Mouse (Mus musculus) A20 (cell line): Measurements from ENCODE around the gene Tcp11.

Experiments used
- DNase-seq: peaks from one replicate; pipeline ENCODE4 v3.0.0-alpha.2; 2011; ENCODE audit warnings: low read depth, low spot score

The Tcp11 gene

DNA sequence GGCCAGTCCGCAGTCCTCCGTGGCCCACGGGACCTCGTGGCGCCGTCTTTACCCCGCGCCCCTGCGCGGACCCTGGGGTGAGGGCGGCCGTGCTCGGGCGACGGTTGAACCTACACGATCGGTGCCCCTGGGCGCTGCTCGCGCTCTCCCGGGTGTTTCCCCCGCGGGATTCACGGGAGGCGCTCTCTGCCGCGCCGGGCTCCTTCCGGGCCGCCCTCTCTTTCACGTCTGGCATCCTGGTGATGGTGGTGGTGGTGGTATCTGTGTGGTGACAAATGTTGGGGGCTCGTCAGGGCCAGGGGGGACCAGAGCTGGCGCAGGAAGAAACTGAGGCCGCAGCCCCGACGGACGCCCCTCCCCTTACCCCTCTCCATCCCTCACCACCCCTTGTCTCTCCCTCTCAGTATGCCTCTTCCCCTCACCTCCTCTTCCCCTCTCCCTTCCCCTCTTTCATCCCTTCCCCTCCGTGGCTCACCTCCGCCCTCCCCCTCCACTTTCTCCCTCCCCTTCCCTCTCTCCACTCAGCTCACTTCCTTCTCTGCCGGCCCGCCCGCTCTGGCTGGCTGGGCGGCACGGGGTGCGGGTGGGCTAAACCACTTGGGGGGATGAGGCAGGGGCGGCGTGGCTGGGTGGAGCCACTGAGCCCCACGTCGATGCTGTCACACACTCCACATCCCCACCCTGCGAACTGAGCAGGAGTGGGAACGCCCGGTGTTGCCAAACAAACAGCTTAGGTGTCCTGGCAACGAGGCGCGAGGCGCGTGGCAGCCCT, at the start of gene Tcp11:
Gene Tcp11 (minus strand): TSS at position 595 of the 772 bp plus-strand sequence.
- DNase-seq = no peak

DNA sequence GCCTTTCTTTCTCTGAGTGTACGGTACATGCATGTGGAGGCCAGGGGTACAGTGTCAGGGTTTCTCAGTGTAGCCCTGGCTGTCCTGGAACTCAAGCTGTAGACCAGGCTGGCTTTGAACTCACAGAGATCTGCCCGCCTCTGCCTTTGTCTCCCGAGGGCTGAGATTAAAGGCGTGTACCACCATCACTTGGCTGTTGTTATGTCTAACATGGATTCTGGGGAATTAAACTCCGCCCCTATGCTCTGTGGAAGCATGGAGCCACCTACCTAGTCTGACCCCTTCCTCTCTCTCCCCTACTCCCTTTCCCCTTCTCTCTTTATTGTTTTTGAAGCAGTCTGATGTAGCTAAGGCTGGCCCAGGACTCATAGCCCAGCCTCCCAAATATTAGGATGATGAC, 49.4 kb upstream of the Tcp11 start:
- no peak for DNase-seq

DNA sequence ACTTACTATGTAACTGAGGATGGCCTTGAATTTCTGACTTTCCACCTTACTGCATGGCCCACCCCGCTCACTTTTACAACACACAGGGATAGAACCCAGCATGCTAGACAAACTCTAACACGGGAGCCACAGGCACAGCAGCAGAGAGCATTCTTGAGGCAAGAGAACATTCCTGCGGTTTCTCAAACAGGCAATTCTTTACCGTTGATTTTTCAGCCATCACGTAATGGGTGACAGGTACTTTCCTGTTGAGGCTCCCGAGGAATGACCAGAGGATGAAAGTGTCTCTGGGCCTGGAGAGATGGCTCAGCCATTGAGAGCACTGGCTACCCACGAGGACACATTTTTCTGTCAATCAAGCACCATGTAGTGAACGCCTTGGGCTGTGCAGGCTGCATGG, 43.9 kb upstream of the Tcp11 start:
- no peak for DNase-seq

DNA sequence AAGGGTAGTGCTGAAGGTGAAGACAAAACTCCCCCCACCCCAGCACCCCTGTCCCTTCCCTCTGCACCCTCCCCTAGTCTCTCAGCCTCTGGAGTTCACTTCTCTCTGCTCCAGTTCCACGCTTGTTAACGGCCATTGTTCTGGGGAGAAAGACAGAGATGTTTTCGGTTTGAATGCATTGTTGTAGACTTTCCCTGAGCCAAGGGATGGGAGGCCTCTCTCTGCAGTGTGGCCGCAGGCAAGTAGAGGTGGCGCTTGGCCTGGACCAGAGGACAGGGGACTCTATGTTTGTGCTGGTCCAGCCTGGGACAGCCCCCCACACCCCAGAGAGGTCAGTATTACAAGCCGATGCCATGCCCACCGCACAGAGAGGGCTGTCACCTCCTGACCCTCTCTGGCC, 43.2 kb upstream of the Tcp11 start:
- DNase-seq = no peak

DNA sequence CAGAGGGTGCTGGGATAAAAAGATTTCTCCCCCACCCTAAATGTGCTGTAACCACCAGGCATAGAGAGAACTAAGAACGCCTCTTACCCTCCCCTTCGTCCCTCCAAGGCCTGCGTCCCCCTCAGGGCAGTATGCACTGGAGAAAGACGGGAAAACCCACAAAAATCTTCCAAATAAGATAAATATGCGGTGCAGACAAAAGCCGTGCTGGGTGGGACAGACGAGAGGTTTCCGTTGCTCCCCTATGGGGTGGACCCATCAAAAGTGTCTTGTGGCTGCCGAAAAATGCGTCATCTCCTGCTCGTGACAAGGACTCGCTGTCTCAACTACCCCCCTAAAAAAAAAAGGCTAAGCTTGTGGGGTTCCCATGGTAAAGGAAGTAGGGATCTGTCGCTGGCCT, 42.5 kb upstream of the Tcp11 start:
- no peak for DNase-seq

DNA sequence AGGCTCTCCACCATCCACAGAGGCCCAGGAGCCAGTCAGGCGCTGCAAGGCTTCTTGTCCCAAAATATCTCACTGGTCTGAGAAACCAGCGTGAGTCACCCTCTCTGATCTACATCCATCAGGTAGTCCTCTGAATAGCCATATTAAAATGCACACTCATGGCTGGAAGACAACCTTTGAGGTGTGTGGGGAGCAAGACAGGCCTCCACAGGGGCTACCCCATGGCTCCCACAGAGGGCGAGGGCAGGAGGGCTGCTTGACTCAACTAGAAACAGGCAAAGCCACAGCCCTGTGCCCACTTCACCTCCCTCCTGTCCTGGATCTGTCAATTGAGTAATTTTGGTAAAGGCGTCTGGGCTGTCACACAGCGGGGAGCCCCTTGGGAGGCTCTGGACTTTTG, 40.0 kb upstream of the Tcp11 start:
- no peak for DNase-seq

DNA sequence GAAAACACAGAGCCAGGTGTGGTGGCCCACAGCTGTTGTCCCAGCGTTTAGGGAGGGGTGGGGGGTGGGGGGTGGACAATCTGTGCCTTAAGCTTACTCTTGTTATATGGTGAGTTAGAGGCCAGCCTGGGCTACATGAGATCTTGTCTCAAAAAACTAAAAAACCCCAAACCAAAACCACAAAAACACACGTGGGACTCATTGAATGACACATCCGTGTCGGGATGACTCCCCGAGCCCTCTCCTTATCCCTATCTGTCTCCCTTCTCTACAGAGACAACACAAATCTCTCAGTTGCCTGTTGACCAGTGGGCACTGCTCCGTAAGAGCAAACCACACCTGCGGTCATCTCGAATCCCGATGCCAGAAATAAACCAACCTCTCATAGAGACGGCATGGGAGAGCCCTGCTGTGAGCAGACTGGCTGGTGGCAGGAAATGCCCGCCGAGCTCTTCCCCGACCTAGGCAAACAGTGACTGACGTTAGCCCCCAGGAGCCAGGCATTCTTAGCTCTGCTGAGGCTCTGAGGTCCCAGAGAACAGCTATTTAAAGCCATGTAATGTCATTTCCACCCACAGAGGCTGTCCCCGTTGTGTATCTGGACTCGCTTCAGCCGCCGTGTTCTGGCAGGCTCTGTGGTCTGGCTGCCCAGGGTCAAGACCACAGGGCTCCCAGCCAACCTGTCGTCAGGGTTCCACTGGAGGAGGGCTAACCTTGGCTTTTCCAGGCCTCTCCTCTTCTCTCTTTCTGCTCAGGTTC, 37.2 kb upstream of the Tcp11 start:
- no peak for DNase-seq

DNA sequence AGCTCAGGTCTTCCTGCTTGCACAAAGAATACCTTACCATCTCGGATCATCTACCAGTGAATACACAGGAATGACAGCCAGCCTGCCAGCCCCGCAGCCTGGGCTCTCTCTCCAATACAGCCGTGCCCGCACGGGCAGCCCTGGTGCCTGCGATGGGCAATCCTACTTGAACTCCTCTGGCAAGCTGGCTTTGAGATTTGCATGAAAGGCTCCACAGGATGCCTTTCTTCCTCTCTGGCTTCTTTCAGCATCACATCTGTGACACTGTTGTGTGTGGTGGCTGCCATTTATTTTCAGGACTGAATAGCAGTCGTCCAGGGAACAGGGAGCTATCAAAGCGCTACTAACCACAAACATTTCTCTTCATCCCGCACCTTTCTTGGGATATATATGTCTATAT, 35.9 kb upstream of the Tcp11 start:
- DNase-seq = no peak

DNA sequence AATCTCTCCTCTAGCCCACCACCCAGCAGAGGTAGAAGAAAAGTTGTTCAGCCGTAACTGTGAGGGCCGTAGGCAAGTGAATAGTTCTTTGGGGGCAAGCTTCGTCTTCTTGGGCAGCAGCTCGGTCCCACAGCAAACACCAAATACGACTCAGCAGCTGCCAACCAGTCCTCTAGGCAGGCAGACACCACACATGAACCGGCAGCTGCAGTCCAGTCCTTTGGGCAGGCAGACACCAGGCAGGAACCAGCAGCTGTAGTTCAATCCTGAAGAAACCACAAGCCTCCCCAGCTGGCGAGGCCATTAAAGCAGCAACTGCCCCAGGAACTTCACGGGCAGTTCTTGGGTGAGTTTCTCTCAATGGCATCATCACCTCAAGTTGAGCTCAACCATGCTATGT, 31.8 kb upstream of the Tcp11 start:
- no peak for DNase-seq

DNA sequence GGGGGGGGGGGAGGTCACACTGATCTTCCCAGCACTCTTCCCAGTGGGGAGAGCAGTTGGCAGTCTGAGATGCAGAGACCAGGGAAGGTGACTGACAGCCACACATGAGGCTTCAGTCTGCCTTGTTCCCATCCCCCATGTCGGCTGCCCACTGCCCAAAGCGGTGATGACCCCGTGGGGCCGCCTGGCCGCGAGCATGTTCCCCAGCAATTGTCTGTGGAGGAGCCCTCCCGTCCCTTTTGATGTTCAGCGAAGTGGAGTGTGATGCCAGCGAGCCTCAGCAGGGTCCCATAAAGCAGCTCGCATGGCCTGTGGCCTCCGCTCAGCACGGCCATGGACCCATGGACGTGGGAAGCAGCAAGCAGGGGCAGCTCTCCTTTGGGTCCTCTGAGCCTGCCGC, 26.8 kb upstream of the Tcp11 start:
- DNase-seq = no peak

DNA sequence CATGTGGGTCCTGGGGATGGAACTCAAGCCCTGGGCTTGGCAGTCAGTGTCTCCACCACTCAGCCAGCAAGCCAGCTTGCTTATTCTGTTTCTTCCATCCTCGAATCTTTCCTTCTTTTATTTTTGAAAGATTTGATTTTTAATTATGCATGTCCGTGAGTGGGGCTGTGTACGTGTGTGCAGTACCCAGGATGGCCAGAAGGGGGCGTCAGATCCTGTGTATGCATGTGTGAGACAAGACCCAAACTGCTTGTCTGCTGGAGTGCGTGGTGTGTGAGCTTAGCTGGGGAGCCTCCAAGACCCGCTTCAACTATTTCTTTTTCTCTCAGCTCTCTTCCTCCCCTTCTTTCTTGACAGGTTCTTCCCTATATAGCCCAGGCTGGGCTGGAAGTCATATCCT, 25.9 kb upstream of the Tcp11 start:
- peak; percentile 58 for DNase-seq

DNA sequence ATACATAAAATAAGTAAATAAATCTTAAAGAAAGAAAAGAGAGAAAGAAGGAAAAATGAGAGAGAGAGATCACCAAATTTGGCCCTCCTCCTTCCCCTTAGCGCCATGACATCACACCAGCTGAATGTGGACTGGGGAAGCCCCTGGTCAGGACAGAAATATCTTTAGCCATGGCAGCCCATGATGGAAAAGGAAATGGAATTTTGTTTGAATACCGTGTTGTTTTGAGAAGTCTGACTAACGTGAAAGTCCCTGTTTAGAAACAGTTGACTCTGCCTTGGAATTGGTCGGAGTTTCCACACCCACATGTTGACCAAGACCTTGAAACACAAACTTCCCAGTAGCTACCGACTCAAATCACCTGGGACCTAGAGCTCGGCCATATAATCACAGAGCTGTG, 24.0 kb upstream of the Tcp11 start:
- no peak for DNase-seq

DNA sequence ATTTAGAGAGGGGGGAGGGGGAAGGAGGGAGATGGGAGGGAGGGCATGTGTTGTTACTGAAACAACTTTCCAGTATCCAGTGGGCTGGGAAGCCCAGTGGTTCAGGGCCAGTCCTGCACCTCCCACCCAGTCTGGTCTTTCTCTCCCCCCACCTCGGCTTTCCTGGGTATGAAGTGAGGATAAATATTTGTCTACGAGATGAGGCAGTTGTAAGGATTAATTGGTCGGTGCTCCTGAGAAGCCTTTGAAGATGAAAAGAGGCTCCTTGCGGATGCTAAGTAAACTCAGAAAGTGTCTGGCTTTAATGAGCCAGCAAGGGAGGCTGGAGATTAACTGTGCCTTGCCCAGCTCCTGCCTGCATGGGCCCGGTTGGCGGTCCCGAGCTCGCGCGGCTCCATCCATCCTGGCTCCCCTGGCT, 21.5 kb upstream of the Tcp11 start:
- no peak for DNase-seq

DNA sequence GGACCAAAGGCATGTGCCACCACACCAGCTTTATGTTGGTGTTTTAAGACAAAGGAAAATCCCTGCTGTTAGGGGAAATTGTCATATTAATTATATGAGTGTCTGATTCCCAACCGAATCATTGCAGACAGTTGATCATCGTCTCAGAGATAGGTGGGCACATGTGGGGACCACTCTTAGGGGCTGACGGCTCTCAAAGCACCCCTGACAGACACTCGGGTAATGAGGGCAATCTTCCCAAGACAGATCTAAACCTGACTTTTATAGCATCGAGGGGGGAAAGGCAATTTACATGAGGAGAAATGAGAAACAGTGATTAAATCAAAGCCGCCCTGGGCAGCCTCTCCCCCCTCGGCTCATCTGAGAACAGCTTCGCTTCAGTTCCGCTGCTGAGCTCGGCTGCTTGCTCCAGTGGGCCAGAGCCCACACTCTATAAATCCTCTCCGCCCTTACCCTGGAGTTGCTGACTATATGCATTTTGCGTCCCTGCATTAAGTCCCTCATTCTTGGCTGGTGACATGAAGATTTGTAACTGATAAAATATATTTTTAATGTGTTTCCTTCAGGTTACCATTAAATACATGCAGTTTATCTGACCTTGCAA, 20.9 kb upstream of the Tcp11 start:
- DNase-seq = no peak

DNA sequence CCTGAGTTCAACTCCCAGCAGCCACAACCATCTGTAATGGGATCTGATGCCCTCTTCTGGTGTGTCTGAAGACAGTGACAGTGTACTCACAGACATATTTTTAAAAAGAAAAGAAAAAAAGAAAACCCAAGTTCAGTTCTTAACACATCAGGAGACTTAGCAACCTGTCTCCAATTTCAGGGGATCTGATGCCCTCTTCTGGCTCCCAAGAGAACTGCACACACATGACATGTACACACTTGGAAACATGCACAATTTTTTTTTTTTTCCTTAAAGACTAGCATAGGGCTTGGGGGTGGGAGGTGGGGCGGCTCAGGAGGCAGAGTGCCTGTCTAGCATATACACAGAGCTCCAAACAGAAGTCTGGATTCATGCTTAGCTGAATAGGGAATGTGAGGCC, 20.2 kb upstream of the Tcp11 start:
- DNase-seq = peak; percentile 26

DNA sequence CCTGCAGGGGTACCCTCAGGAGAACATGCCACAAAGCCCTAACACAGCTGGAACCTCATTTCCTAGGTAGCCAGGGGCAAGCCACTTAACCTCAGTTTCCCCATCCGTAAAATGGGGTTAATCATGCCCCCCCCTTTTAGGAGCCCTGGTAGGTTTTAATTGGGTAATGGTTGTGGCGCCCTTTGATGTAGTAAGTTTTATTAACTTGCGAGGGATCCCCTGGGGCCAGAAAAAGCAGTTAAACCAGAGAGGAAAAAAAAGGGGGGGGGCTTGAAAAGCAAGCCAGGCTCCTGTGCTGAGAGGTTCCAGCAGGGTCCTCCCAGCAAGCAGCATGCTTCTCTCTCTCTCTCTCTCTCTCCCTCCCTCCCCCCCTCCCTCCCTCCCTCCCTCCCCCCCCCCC, 18.6 kb upstream of the Tcp11 start:
- no peak for DNase-seq

DNA sequence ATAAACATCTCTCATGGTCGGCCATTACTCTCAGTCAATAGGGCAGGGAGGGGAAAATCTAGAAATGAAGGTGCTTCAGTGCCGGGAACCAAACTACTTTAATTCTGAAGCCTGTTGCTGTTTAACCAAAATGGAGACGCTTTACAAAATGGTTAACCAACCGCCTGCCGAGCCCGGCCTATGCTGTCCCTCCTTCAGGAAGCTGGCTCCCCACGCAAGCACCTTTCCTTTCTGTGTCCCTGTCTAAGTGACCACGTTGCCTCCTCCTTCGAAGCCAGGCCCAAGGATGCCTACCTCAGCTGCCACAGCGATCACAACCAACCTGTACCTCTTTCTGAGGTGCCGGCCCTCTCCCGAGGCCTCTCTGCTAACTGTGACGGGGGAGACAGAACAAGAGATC, 16.9 kb upstream of the Tcp11 start:
- no peak for DNase-seq

DNA sequence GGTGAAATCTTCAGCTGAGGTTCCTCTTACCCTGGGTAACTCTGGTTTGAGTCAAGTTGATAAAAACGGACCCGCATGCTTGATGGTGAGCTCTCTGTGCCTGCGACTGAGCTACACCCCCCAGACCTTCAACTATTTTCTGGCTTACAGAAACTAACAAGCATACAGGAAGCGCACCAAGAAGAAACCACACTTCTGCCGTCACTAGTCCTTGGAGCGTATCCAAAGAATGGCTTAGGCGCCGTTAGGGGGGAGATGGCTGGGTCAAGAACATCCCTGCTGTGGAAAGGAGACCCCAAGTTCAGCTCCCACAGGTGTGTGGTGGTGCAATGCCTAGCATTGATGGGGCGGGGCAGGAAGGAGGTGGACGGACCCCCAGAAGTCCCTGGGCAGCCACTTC, 16.0 kb upstream of the Tcp11 start:
- no peak for DNase-seq

DNA sequence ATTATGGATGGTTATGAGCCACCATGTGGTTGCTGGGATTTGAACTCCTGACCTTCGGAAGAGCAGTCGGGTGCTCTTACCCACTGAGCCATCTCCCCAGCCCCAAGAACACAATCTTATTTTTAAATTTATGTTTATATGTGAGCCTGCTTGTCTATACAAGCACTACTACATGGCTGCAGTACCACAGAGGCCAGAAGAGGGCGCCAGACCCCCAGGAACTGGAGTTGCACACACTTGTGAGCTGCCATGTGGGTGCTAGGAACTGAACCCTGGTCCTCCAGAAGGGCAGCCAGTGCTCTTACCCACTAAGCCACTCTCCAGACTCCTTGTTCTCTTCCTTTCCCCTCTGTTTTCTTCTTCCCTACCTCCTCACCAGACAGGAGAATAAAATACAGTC, 13.4 kb upstream of the Tcp11 start:
- DNase-seq = no peak

DNA sequence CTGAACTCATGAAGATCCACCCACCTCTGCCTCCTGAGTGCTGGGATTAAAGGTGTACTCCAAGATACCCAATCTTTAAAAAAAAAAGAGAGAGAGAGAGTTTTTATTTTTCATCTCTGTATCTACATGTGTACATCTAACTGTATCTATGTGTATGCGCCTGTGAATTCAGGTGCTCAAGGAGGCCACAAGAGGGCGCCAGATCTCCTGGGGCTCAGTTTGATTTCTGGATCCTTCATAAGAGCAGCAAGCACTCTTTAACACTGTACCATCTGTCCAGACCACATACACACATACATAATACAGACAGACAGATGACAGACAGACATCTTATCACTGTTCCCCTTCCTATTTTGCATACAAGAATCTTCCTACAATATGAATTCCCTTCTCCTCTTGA, 11.9 kb upstream of the Tcp11 start:
- DNase-seq = peak; percentile 26

DNA sequence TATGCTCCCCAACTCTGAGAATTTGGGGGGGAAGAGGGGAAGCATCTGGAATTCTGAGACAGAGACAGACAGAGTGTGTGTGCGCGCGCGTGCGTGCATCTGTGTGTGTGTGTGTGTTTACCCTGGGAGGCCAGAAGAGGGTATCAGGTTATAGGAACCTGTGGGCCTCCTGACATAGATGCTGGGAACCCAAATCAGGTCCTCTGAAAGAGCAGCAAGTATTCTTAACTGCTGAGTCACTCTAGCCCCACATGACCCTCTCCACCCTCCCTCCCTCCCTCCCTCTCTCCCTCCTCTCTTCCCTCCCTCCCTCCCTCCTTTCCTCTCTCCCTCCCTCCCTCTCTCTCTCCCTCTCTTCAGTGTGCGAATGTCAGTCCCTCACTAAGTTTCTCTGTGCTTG, 8.3 kb upstream of the Tcp11 start:
- DNase-seq = no peak

DNA sequence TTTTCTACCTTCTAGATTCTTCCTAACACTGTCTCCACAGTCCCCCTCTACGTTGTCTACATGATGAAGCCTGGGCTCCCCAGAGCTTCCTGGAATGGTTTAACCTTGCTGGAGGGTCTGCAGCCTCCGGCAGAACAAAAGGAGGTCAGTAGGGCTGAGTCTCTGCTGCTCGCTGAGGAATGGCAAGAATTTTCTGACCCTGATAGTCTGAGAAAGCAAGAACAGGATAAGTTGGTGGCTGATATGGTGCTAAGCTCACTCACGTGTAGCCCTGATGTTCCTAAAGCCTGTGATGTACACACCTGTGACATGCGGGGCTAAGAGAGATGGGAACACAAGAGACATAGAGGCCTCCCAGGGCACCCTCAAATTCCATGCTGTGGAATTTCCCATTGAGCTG, 7.0 kb upstream of the Tcp11 start:
- no peak for DNase-seq

DNA sequence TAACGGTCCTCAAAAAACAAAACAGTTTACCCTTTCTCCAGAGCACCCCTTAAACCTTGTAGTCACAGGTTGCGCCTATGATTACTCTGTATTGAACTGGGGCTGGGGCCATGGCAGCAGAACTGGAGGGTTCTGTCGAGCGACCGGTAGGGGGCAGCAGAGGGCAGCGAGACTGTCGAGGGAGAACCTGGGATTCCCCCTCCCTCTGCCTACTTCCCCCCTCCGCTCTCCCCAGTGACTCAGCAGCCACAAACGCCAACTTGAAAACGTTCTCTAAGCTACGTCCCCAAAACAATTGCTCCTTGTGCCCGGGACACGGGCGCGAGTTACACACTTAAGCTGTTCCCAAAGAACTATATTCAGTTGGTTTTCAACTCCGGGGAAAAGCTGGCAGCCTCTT, 4.5 kb upstream of the Tcp11 start:
- peak; percentile 89 for DNase-seq
